Mouse (Mus musculus) thymus, adult 2 months (tissue): ENCODE measurements at regions not wholly inside any gene's neighbourhood (a gene's known extent, or its start where the extent isn't known, plus 50 kb on each side); places are given as distances from the start of the nearest gene placed in this dataset.
A peak's percentile ranks its signal among the peaks of the same experiment; 100 is the strongest.

Experiments
- DNase-seq: peaks from one replicate; pipeline ENCODE4 v3.0.0; 2021
- H3K27ac ChIP-seq: fragments of 200-500 bp; 2 replicates; pipeline ENCODE4 v1.5.1; 2012; ENCODE audit warnings: low read length, control low read depth; ENCODE audit not compliant: control insufficient read depth, insufficient read depth
- H3K27me3 ChIP-seq: fragments of 200-500 bp; 2 replicates; pipeline ENCODE4 v1.6.1; 2012; ENCODE audit warnings: mild to moderate bottlenecking, low read length, moderate library complexity, mixed read lengths; ENCODE audit not compliant: control insufficient read depth, insufficient read depth
- H3K36me3 ChIP-seq: fragments of 200-500 bp; 2 replicates; pipeline ENCODE4 v1.6.1; 2012; ENCODE audit warnings: mild to moderate bottlenecking, low read length, moderate library complexity; ENCODE audit not compliant: control insufficient read depth, insufficient read depth
- H3K4me1 ChIP-seq: fragments of 200-500 bp; replicated peaks from 2 replicates; pipeline ENCODE4 v1.6.1; 2012; ENCODE audit warnings: low read length; ENCODE audit not compliant: control insufficient read depth, insufficient read depth
- H3K4me3 ChIP-seq: fragments of 200-500 bp; 2 replicates; pipeline ENCODE4 v1.5.1; 2012; ENCODE audit warnings: mild to moderate bottlenecking, low read length, control low read depth, moderate library complexity; ENCODE audit not compliant: control insufficient read depth, insufficient read depth
- CTCF ChIP-seq: fragments of 200-500 bp; IDR thresholded peaks from 2 replicates; pipeline ENCODE4 v1.5.1; 2012; ENCODE audit warnings: mild to moderate bottlenecking, control low read depth, low read length, moderate library complexity, borderline replicate concordance; ENCODE audit not compliant: control insufficient read depth, poor library complexity, insufficient read depth; ENCODE audit errors: extremely low read depth
- POLR2A ChIP-seq: fragments of 200-500 bp; IDR thresholded peaks from 2 replicates; pipeline ENCODE4 v1.6.1; 2012; ENCODE audit warnings: mild to moderate bottlenecking, low read length, control low read depth, moderate library complexity; ENCODE audit not compliant: control insufficient read depth, poor library complexity, insufficient read depth; ENCODE audit errors: extremely low read depth
- WGBS: fragments of 180-500 bp; shearing (Covaris S2); methylation state at CpG from one replicate; pipeline ENCODE4 v1.1.7; 2018; 5-methylcytosine and 5-hydroxymethylcytosine counted together

- DNase-seq = peak; percentile 2
- Histone ChIP-seq H3K36me3 (no peaks in the 10 kb centered on the region), H3K4me3 (no peak overlapping the region), H3K4me1 (peaks cover 6% of the 10 kb centered on the region; the same call in 1 of the 2 replicates), H3K27me3 (no peaks in the 10 kb centered on the region), H3K27ac (no peak overlapping the region)
- no peak for TF ChIP-seq POLR2A
- no peak for TF ChIP-seq CTCF
- WGBS = 10% methylated on average over 12 of the region's 12 CpGs
These were observed 205.5 kb downstream of the Gm5447 start for GRCm38 (mm10) chr13:31179407-31180001.

- Histone ChIP-seq H3K4me3 (no peak overlapping the region), H3K36me3 (no peaks in the 10 kb centered on the region), H3K27me3 (no peaks in the 10 kb centered on the region), H3K27ac (no peak overlapping the region), H3K4me1 (peaks cover 6% of the 10 kb centered on the region; the same call in 1 of the 2 replicates)
- no peak for DNase-seq
- WGBS = 95% methylated on average over 5 of the region's 5 CpGs
- TF ChIP-seq CTCF (no peak), POLR2A (no peak)
These were observed 207.5 kb downstream of the Gm5447 start for GRCm38 (mm10) chr13:31181530-31181929.

- H3K27me3 ChIP-seq = no peaks in the 10 kb centered on the region
- DNase-seq = no peak
- no peak overlapping the region for H3K27ac ChIP-seq
- no peaks in the 10 kb centered on the region for H3K4me1 ChIP-seq
- H3K36me3 ChIP-seq = no peaks in the 10 kb centered on the region
- no peak overlapping the region for H3K4me3 ChIP-seq
- TF ChIP-seq POLR2A (no peak), CTCF (no peak)
- WGBS = 92% methylated on average over 14 of the region's 14 CpGs
These were observed 211.1 kb downstream of the Gm5447 start for GRCm38 (mm10) chr13:31184845-31185834.

- H3K4me1 ChIP-seq = no peaks in the 10 kb centered on the region
- no peak overlapping the region for H3K27ac ChIP-seq
- no peak overlapping the region for H3K4me3 ChIP-seq
- no peaks in the 10 kb centered on the region for H3K27me3 ChIP-seq
- WGBS = 86% methylated on average over 5 of the region's 5 CpGs
- no peaks in the 10 kb centered on the region for H3K36me3 ChIP-seq
- TF ChIP-seq CTCF (no peak), POLR2A (no peak)
- no peak for DNase-seq
These were observed 213.0 kb downstream of the Gm5447 start for GRCm38 (mm10) chr13:31186805-31187589.

GRCm38 (mm10) chr13:31189116-31189515, 215.1 kb downstream of the Gm5447 start:
- Histone ChIP-seq H3K27me3 (no peaks in the 10 kb centered on the region), H3K4me3 (no peak overlapping the region), H3K27ac (no peak overlapping the region), H3K4me1 (no peaks in the 10 kb centered on the region), H3K36me3 (no peaks in the 10 kb centered on the region)
- DNase-seq = no peak
- 4% methylated on average over 1 of the region's 1 CpGs for WGBS
- TF ChIP-seq CTCF = no peak
- no peak for TF ChIP-seq POLR2A

- Histone ChIP-seq H3K36me3 (no peaks in the 10 kb centered on the region), H3K27ac (no peak overlapping the region), H3K27me3 (no peaks in the 10 kb centered on the region), H3K4me3 (no peak overlapping the region), H3K4me1 (no peaks in the 10 kb centered on the region)
- 30% methylated on average over 4 of the region's 4 CpGs for WGBS
- DNase-seq = no peak
- TF ChIP-seq POLR2A (no peak), CTCF (no peak)
These were observed 216.0 kb downstream of the Gm5447 start for GRCm38 (mm10) chr13:31190036-31190435.
